Mouse (Mus musculus): Measurements from ENCODE around the gene Eif3k. TPM values are rescaled to one million over a fixed set of nuclear protein-coding genes. Genes with fewer than 3 reads are reported as not detected.
"Not testable (repeated sequence)": the region's sequence is repeated elsewhere in the genome, so short reads cannot be mapped to it uniquely, and the experiment has no call there.

Eif3k gene
- polyA plus RNA-seq, 1 experiment from 2014 or later: 438 TPM

DNA sequence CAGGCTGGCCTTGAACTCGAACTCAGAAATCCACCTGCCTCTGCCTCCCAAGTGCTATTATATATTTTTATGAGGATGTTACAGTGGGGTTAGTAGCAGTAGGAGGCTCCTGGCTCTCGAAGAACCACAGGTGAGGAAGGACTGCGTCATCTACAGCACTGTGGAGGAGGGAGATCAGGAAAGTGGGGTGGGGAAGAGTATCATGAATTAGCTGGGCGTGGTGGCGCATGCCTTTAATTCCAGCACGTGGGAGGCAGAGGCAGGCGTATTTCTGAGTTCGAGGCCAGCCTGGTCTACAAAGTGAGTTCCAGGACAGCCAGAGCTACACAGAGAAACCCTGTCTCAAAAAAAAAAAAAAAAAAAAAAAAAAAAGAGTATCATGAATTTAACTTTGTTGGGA is 13.5 kb downstream of the Eif3k start:
- not testable (repeated sequence) for ATAC-seq (ENCODE audit: insufficient number of reproducible peaks, insufficient read depth, low FRiP score, low TSS enrichment, low read depth); H3K9ac ChIP-seq (replicated peaks); H3K27me3 ChIP-seq; H3K9me3 ChIP-seq; H3K27ac ChIP-seq; H3K4me1 ChIP-seq (replicated peaks); H3K4me2 ChIP-seq; H3K4me3 ChIP-seq (replicated peaks)
- H3K36me3 ChIP-seq: peaks cover 36% of the 10 kb centered on the region
- 96% methylated on average over 8 of the region's 8 CpGs for WGBS

DNA sequence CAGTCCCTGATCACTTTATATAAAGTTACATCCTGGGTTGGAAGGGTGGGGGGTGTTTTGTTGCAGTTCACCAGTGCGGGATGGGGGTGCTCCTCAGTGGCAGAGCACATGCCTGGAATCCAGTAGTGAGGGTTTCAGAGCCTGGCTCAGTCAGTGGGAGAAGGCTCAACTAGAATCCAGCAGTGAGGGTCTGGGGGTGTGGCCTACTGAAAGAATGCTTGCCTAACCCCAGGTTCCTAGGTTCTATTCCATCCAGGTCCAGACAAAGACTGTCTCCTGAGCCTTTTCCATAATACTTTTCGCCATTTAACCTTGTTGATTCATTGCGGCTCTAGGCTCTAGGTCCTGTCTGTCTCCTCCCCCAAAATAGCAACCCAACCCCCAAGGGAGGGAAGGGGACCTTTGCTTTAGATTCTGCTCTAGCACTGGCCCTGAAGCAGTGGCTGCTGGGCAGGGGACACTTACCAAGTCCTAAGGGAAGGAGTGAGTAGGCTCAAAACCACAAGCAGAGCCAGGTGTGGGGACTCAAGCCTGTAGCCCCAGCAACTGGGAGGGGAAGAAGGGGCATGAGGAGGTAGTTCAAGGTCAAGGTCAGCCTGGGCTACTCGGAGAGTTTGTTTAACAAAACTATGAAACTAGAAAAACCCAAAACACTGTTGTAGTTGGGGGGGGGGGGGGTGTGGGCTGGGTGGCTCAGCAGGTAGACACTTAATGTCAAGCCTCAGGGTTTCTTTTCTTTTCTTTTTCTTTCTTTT is 14.7 kb downstream of the Eif3k start:
- no peak for ATAC-seq (ENCODE audit: insufficient number of reproducible peaks, insufficient read depth, low FRiP score, low TSS enrichment, low read depth)
- 0 out of 2 replicates have a peak, but pooled peaks cover 5% of the 10 kb centered on the region for H3K4me1 ChIP-seq (replicated peaks)
- no peaks in the 10 kb centered on the region; the same call in 1 of the 2 replicates for H3K27me3 ChIP-seq
- H3K36me3 ChIP-seq: peaks cover 27% of the 10 kb centered on the region
- H3K4me3 ChIP-seq (replicated peaks): no peak overlapping the region
- no peak overlapping the region for H3K27ac ChIP-seq
- no peaks in the 10 kb centered on the region for H3K9me3 ChIP-seq
- no peak overlapping the region for H3K9ac ChIP-seq (replicated peaks)
- 65% methylated on average over 4 of the region's 4 CpGs for WGBS
- no peak overlapping the region for H3K4me2 ChIP-seq

DNA sequence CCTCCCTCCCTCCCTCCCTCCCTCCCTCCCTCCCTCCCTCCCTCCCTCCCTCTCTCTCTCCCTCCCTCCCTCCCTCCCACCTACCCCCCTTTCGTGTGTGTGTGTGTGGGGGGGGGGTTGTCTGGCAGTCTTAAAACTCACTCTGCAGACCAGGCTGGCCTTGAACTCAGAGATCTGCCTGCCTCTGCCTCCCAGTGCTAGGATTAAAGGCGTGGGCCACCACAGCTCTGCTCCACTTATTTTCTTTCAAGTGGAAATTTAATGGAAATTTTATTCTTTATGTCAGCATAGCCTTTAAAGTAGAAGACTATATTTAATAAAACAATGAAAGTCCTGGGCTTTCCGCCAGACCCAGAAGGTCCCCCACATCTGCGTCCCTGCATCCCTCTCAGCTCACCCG is 15.5 kb downstream of the Eif3k start:
- H3K27ac ChIP-seq: no peak overlapping the region
- peaks cover 7% of the 10 kb centered on the region; the same call in 1 of the 2 replicates for H3K4me1 ChIP-seq (replicated peaks)
- peaks cover 19% of the 10 kb centered on the region for H3K36me3 ChIP-seq
- no peak for ATAC-seq (ENCODE audit: insufficient number of reproducible peaks, insufficient read depth, low FRiP score, low TSS enrichment, low read depth)
- no peaks in the 10 kb centered on the region for H3K9me3 ChIP-seq
- no peak overlapping the region for H3K4me2 ChIP-seq
- H3K4me3 ChIP-seq (replicated peaks): no peak overlapping the region
- no peaks in the 10 kb centered on the region; the same call in 1 of the 2 replicates for H3K27me3 ChIP-seq
- WGBS: 89% methylated on average over 4 of the region's 5 CpGs
- H3K9ac ChIP-seq (replicated peaks): no peak overlapping the region

DNA sequence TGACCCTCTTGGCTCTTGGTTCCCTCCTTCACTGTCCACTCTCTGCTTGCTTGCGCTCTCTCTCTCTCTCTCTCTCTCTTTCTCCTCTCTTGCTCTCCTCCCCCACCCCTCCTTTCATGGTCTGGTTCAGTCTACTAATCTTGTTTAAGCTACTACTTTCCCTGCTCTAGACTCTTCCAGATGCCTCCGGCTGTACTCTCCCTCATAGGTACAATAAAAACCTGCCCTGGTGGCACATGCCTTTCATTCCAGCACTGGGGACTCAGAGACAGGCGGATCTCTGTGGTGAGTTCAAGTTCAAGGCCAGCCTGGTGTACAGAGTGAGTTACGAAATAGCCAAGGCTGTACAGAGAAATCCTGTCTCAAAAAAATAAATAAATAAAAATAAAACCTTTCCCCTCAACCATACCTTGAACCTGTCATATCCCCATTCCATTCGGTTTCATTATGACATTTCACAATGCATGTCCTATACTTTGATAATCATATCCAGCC is 16.3 kb downstream of the Eif3k start:
- peaks cover 13% of the 10 kb centered on the region; the same call in 1 of the 2 replicates for H3K36me3 ChIP-seq
- no peak overlapping the region for H3K4me2 ChIP-seq
- H3K9ac ChIP-seq (replicated peaks): no peak overlapping the region
- no peak overlapping the region for H3K27ac ChIP-seq
- no peak overlapping the region for H3K4me3 ChIP-seq (replicated peaks)
- 75% methylated on average over 5 of the region's 5 CpGs for WGBS
- ATAC-seq (ENCODE audit: insufficient number of reproducible peaks, insufficient read depth, low FRiP score, low TSS enrichment, low read depth): no peak
- peaks cover 15% of the 10 kb centered on the region for H3K4me1 ChIP-seq (replicated peaks)
- no peaks in the 10 kb centered on the region; the same call in 1 of the 2 replicates for H3K27me3 ChIP-seq
- H3K9me3 ChIP-seq: no peaks in the 10 kb centered on the region

DNA sequence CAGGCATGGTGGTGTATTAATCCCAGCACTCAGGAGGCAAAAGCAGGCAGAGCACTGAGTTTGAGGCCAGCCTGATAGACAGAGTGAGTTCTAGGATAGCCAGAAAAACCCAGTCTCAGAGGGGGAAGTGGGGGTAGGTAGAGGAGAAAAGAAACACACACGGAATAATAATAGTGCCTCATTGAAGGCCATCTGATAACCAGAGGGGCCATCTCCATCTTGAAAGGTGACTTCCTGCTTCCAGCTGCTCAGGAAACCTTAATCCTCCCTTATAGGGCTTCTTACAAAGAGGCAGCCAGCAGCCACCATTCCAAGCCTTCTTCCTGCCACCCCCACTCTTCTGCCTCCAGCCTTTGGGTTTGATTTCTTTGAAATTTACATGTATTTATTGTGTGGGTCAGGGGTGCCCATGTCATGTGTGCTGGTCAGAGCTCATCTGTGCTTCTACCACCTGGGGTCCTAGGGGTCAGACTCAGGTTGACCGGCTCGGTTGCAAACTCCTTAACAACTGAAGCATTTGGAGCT is 18.2 kb downstream of the Eif3k start:
- Histone ChIP-seq H3K9me3 (no peaks in the 10 kb centered on the region), H3K4me2 (no peak overlapping the region), H3K4me1 (replicated peaks) (peaks cover 33% of the 10 kb centered on the region), H3K36me3 (0 out of 2 replicates have a peak, but pooled peaks cover 3% of the 10 kb centered on the region), H3K9ac (replicated peaks) (no peak overlapping the region), H3K27ac (no peak overlapping the region), H3K27me3 (no peaks in the 10 kb centered on the region), H3K4me3 (replicated peaks) (no peak overlapping the region)
- no peak for ATAC-seq (ENCODE audit: insufficient number of reproducible peaks, insufficient read depth, low FRiP score, low TSS enrichment, low read depth)
- WGBS: 84% methylated on average over 3 of the region's 3 CpGs

DNA sequence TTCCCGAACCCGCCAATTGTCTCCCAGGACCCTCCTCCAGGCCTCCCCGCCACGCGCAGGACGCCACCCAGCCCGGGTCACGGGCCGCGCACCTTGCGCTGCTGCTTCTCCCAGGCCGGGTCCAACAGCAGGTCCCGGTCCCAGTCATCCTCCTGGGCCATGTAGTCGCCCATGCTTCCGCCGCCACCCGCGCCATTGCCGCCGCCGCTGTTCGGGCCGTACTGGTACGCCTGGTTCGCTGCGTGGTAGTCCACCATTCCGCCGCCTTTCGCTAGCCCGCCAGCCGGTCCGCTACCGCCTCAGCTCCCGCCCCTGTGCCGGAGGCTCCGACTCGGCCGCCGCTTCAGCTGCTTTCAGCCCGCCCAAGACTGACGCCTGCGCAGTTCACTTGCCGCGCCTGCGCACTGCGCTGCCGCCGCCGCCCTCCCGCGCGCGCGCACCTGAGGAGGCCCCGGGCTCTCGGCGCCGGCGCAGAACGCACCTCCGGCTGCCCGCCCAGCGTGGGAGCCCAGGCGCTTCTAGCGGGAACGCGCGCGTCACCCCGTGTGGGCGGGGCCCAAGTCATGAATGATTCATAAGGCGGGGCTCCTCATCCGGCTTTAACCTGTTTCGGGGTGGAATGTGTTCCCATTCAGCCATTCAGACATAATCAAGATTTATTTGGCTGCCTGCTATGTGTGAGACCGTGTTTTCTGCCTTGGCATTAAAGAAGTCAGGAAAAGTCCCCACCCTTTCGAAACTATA is 19.6 kb downstream of the Eif3k start, which contains the start of gene Actn4:
TSS of gene Actn4 (minus strand) at position 414 of the 744 bp plus-strand sequence.
- Histone ChIP-seq H3K9me3 (no peaks in the 10 kb centered on the region), H3K36me3 (0 out of 2 replicates have a peak, but pooled peaks cover 3% of the 10 kb centered on the region), H3K4me3 (replicated peaks) (peak within 1 kb of the TSS; percentile 98), H3K4me2 (peak within 1 kb of the TSS; percentile 70), H3K9ac (replicated peaks) (peak within 1 kb of the TSS; percentile 95), H3K27ac (peak within 1 kb of the TSS; percentile 91), H3K27me3 (no peaks in the 10 kb centered on the region), H3K4me1 (replicated peaks) (peaks cover 43% of the 10 kb centered on the region)
- WGBS: under 1% methylated on average over 76 of the region's 76 CpGs
- peak; percentile 89 for ATAC-seq (ENCODE audit: insufficient number of reproducible peaks, insufficient read depth, low FRiP score, low TSS enrichment, low read depth)

DNA sequence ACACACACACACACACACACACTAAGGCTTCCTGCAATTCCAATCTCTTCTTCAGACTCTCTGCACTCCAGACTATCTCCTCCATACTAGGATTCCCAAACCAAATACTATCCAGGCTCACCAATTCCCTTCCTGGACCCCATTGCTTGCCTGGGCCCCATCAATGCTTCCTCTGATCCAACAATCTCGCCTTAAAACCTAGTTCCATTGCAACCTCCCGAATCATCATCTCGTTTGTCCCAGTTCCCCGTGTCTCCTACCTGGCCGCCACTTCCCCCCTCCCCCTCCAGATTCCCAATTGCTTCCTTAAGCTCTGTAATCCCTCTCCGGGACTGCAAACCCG is 20.1 kb downstream of the Eif3k start:
- H3K4me1 ChIP-seq (replicated peaks): peaks cover 43% of the 10 kb centered on the region
- H3K9me3 ChIP-seq: no peaks in the 10 kb centered on the region
- ATAC-seq (ENCODE audit: insufficient number of reproducible peaks, insufficient read depth, low FRiP score, low TSS enrichment, low read depth): no peak
- peak overlapping the region; percentile 70 for H3K4me2 ChIP-seq
- H3K27me3 ChIP-seq: no peaks in the 10 kb centered on the region
- peak overlapping the region; percentile 95 for H3K9ac ChIP-seq (replicated peaks)
- peak overlapping the region; percentile 98 for H3K4me3 ChIP-seq (replicated peaks)
- WGBS: under 1% methylated on average over 7 of the region's 7 CpGs
- H3K36me3 ChIP-seq: 0 out of 2 replicates have a peak, but pooled peaks cover 3% of the 10 kb centered on the region
- peak overlapping the region; percentile 91 for H3K27ac ChIP-seq

DNA sequence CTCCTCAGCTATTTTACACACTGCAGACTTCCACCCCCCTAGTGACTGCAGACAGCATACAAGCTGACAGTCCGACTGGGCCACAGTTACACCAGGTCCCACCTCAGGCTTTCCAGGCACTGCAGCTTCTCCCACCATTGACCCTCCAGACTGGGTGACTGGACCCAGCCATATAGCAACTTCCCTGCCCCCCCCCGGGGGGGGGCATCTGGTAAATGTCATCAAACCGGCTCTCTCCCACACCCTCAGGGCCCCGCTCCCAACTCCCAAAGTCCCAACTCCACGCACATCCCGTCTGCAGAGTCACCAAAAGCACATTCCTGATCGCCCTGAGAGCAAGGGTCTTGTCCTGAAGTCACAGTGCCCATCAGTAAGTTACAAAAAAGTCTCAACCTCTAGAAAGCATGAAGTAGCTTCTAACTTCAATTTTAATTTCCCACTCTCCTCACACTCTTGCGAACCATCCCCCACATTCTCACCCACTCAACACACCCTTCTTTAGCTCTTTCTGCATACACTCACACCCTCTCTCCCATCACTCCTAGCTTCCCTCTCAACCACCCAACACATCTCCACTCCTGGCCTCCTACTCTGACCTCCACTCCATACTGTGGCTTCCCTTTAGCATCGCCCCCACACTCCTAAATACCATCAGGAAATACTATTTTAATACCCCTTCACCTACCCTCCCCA is 21.2 kb downstream of the Eif3k start:
- Histone ChIP-seq H3K4me1 (replicated peaks) (peaks cover 48% of the 10 kb centered on the region), H3K27ac (peak overlapping the region; percentile 91; the same call in 1 of the 2 replicates), H3K36me3 (peaks cover 11% of the 10 kb centered on the region; the same call in 1 of the 2 replicates), H3K27me3 (no peaks in the 10 kb centered on the region), H3K9me3 (no peaks in the 10 kb centered on the region), H3K4me3 (replicated peaks) (peak overlapping the region; percentile 98), H3K9ac (replicated peaks) (peak overlapping the region; percentile 95), H3K4me2 (peak overlapping the region; percentile 70)
- no peak for ATAC-seq (ENCODE audit: insufficient number of reproducible peaks, insufficient read depth, low FRiP score, low TSS enrichment, low read depth)
- WGBS: 23% methylated on average over 9 of the region's 9 CpGs

DNA sequence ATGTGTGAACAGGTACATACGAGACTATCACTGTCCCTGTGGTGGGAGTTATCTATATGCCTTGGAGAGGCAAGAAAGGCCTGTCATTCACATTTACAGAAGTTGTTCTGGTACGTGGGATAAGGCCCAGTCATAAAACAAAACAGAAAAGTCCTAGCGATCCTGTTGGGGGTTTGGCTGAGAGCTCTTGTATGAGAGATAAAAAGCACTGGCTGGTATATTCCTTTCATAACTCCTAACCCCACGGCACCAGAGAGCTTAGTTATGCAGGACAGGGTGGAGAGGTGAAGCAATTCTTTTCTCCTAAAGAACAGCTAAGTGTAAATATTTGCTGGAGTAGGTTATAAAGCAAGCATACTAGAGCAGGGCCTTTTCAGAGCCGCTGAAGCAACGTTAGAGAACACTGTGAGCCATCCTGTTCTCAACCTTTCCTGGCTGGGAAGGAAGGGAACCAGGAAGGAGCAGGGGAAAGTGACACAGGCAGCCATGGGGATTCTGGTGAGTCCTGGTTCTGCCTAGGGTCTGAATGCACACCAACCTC is 22.1 kb downstream of the Eif3k start:
- Histone ChIP-seq H3K4me1 (replicated peaks) (peaks cover 57% of the 10 kb centered on the region), H3K27ac (no peak overlapping the region), H3K4me3 (replicated peaks) (peak overlapping the region; percentile 98), H3K4me2 (peak overlapping the region; percentile 70), H3K27me3 (no peaks in the 10 kb centered on the region), H3K9ac (replicated peaks) (peak overlapping the region; percentile 95), H3K36me3 (peaks cover 19% of the 10 kb centered on the region; the same call in 1 of the 2 replicates), H3K9me3 (no peaks in the 10 kb centered on the region)
- ATAC-seq (ENCODE audit: insufficient number of reproducible peaks, insufficient read depth, low FRiP score, low TSS enrichment, low read depth): no peak
- WGBS: 44% methylated on average over 6 of the region's 6 CpGs

DNA sequence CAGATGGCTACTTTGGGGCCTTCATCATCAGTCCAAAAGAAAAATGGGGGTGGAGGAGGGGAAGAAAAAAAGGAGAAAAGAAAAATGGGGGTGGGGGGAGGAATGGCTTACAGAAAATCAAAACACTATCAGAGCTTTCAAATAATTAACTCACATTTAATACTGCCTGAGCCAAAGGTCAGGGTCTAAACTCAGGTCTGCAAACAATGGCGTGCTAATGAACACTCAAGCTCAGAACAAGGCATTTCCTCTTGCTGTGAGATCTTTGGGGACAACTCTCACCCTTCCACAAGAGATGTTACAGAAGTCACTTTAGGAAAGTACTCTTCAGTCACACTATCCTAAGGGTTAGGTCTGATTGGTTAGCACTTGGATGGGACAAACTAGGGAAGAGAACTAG is 22.9 kb downstream of the Eif3k start:
- H3K4me2 ChIP-seq: peak overlapping the region; percentile 70
- no peaks in the 10 kb centered on the region for H3K27me3 ChIP-seq
- 0 out of 2 replicates have a peak overlapping the region, but pooled peaks have one; percentile 50 for H3K27ac ChIP-seq
- ATAC-seq (ENCODE audit: insufficient number of reproducible peaks, insufficient read depth, low FRiP score, low TSS enrichment, low read depth): no peak
- H3K9ac ChIP-seq (replicated peaks): no peak overlapping the region
- 48% methylated on average over 1 of the region's 1 CpGs for WGBS
- no peaks in the 10 kb centered on the region for H3K9me3 ChIP-seq
- peaks cover 21% of the 10 kb centered on the region; the same call in 1 of the 2 replicates for H3K36me3 ChIP-seq
- H3K4me3 ChIP-seq (replicated peaks): peak overlapping the region; percentile 98; the same call in 1 of the 2 replicates
- H3K4me1 ChIP-seq (replicated peaks): peaks cover 63% of the 10 kb centered on the region
